Mouse (Mus musculus) neural tube, embryonic 11.5 days (tissue): ENCODE measurements around the gene Gm8297. TPM values are rescaled to one million over a fixed set of nuclear protein-coding genes. Genes with fewer than 3 reads are reported as not detected.
"Not testable (repeated sequence)": the region's sequence is repeated elsewhere in the genome, so short reads cannot be mapped to it uniquely, and the experiment has no call there.

Experiments used
- ATAC-seq: fragments of 200-750 bp; cut with Nextera tagmentation; 2 replicates; pipeline ENCODE4 v1.8.0; 2017; ENCODE audit warnings: moderate number of reproducible peaks, mild to moderate bottlenecking, moderate TSS enrichment, moderate library complexity; ENCODE audit not compliant: insufficient read depth, low FRiP score, low TSS enrichment
- DNase-seq: peaks from one replicate; pipeline ENCODE4 v3.0.0-alpha.2; 2015; ENCODE audit warnings: low spot score
- H3K27ac ChIP-seq: fragments of 300-500 bp; sonication (generic); 2 replicates; pipeline ENCODE4 v1.5.1; 2014; ENCODE audit warnings: low read depth, mild to moderate bottlenecking, low read length
- H3K27me3 ChIP-seq: fragments of 300-500 bp; sonication (generic); 2 replicates; pipeline ENCODE4 v1.6.1; 2014; ENCODE audit warnings: mild to moderate bottlenecking, low read length, mixed read lengths; ENCODE audit not compliant: control insufficient read depth, insufficient read depth
- H3K36me3 ChIP-seq: fragments of 300-500 bp; sonication (generic); 2 replicates; pipeline ENCODE4 v1.6.1; 2014; ENCODE audit warnings: mild to moderate bottlenecking, low read length, moderate library complexity, mixed read lengths; ENCODE audit not compliant: control insufficient read depth, insufficient read depth
- H3K4me1 ChIP-seq: fragments of 300-500 bp; sonication (generic); 2 replicates; pipeline ENCODE4 v1.6.1; 2014; ENCODE audit warnings: low read length, mixed read lengths; ENCODE audit not compliant: control insufficient read depth, insufficient read depth
- H3K4me2 ChIP-seq: fragments of 300-500 bp; sonication (generic); 2 replicates; pipeline ENCODE4 v1.6.1; 2014; ENCODE audit warnings: low read depth, mild to moderate bottlenecking, moderate library complexity
- H3K4me3 ChIP-seq: fragments of 300-500 bp; sonication (generic); 2 replicates; pipeline ENCODE4 v1.5.1; 2014; ENCODE audit warnings: low read depth, low read length
- H3K9ac ChIP-seq: fragments of 300-500 bp; sonication (generic); 2 replicates; pipeline ENCODE4 v1.6.1; 2014; ENCODE audit warnings: mild to moderate bottlenecking, low read length
- H3K9me3 ChIP-seq: fragments of 300-500 bp; sonication (generic); 2 replicates; pipeline ENCODE4 v1.6.1; 2016; ENCODE audit warnings: low read length; ENCODE audit not compliant: control insufficient read depth
- WGBS: fragments of 180-500 bp; shearing (Covaris S2); extraction: QIAGEN DNeasy Blood & Tissue Kit; methylation state at CpG from one replicate; pipeline ENCODE4 v1.1.7; 2014; 5-methylcytosine and 5-hydroxymethylcytosine counted together
- polyA plus RNA-seq: library from polyadenylated mRNA; unstranded; fragments of >200 nt; fragmentation: Nextera tagmentation; extraction: Ambion mirVana; gene quantifications from 2 replicates; pipeline ENCODE4 v1.2.1, GENCODE M21; 2014

Gene Gm8297
- polyA plus RNA-seq = not detected in 2 replicates

GRCm38 (mm10) chr14:4983635-4984034 lies at the start of gene Gm8297:
TSS of gene Gm8297 (plus strand) at chr14:4983935.
- not testable (repeated sequence) for ATAC-seq, H3K9ac ChIP-seq, H3K4me1 ChIP-seq, H3K27ac ChIP-seq, DNase-seq, H3K36me3 ChIP-seq, H3K27me3 ChIP-seq, H3K9me3 ChIP-seq, H3K4me3 ChIP-seq, H3K4me2 ChIP-seq

- H3K9ac ChIP-seq, ATAC-seq, DNase-seq, H3K4me2 ChIP-seq, H3K27me3 ChIP-seq, H3K36me3 ChIP-seq, H3K4me1 ChIP-seq, H3K9me3 ChIP-seq, H3K27ac ChIP-seq, H3K4me3 ChIP-seq: not testable (repeated sequence)
- no CpG with 5 or more reads among the region's 2 CpGs for WGBS
These were observed 31.9 kb downstream of the Gm8297 start, which contains the start of gene Gm3298 for GRCm38 (mm10) chr14:5015591-5015990. TSS of gene Gm3298 (plus strand) at chr14:5015891.

Other genes with a start within 250 kb of the Gm8297 start
- not detected in 2 replicates for gene Gm9602, start 207.6 kb upstream of the Gm8297 start, polyA plus RNA-seq
- gene Gm3269, start 145.8 kb upstream of the Gm8297 start, polyA plus RNA-seq = not detected in 2 replicates
- gene Gm3264, start 128.4 kb upstream of the Gm8297 start, polyA plus RNA-seq = 1.3 TPM in 1 of 2 replicates, not detected in the other
- gene Gm3278, start 91.5 kb upstream of the Gm8297 start, polyA plus RNA-seq = not detected in 2 replicates
- gene Gm3298, start 32.0 kb downstream of the Gm8297 start, polyA plus RNA-seq = not detected in 2 replicates
- gene 4930555G01Rik, start 66.7 kb downstream of the Gm8297 start, polyA plus RNA-seq = not detected in 2 replicates
- gene Gm8281, start 87.1 kb downstream of the Gm8297 start, polyA plus RNA-seq = 3.2 TPM in 2 replicates
- not detected in 2 replicates for gene Gm8279, start 147.6 kb downstream of the Gm8297 start, polyA plus RNA-seq
- gene Gm3317, start 180.6 kb downstream of the Gm8297 start, polyA plus RNA-seq = not detected in 2 replicates
- gene Gm8271, start 201.9 kb downstream of the Gm8297 start, polyA plus RNA-seq = not detected in 2 replicates